Mouse (Mus musculus) myocyte (in vitro differentiated cells): ENCODE measurements at regions not wholly inside any gene's neighbourhood (a gene's known extent, or its start where the extent isn't known, plus 50 kb on each side); places are given as distances from the start of the nearest gene placed in this dataset.

ENCODE experiments used
- CEBPB ChIP-seq: IDR thresholded peaks from 2 replicates; pipeline ENCODE4 v1.6.1; 2011; ENCODE audit warnings: mild to moderate bottlenecking, moderate library complexity; ENCODE audit not compliant: poor library complexity, insufficient read depth, severe bottlenecking
- E2F4 ChIP-seq: IDR thresholded peaks from one replicate; pipeline ENCODE4 v1.6.1; 2011; ENCODE audit warnings: mild to moderate bottlenecking, control low read depth, moderate library complexity; ENCODE audit not compliant: insufficient read depth
- MAX ChIP-seq: IDR thresholded peaks from one replicate; pipeline ENCODE4 v1.6.1; 2011; ENCODE audit warnings: low read depth, mild to moderate bottlenecking, control low read depth
- MYOD1 ChIP-seq, 3 experiments: IDR thresholded peaks; one replicate each; pipeline ENCODE4 v1.6.1; 2011; ENCODE audit warnings: control low read depth in 2 of 3, low read depth in 2 of 3, mild to moderate bottlenecking in 2 of 3, moderate library complexity in 1 of 3; ENCODE audit not compliant: insufficient read length in 2 of 3, control insufficient read depth in 1 of 3
- MYOG ChIP-seq, 3 experiments: IDR thresholded peaks; one replicate each; pipeline ENCODE4 v1.6.1; 2011; ENCODE audit warnings: control low read depth in 2 of 3, low read depth in 2 of 3, mild to moderate bottlenecking in 2 of 3; ENCODE audit not compliant: insufficient read length in 2 of 3, control insufficient read depth in 1 of 3, insufficient read depth in 1 of 3
- POLR2A ChIP-seq: IDR thresholded peaks from one replicate; pipeline ENCODE4 v1.6.1; 2011; ENCODE audit warnings: low read depth, mild to moderate bottlenecking, control low read depth, moderate library complexity; ENCODE audit not compliant: insufficient read length
- POLR2AphosphoS2 ChIP-seq: IDR thresholded peaks from one replicate; pipeline ENCODE4 v1.6.1; 2011; ENCODE audit warnings: low read depth, control low read depth; ENCODE audit not compliant: insufficient read length
- REST ChIP-seq: IDR thresholded peaks from one replicate; pipeline ENCODE4 v1.6.1; 2011; ENCODE audit warnings: mild to moderate bottlenecking, control low read depth, moderate library complexity; ENCODE audit not compliant: insufficient read depth, insufficient read length
- SRF ChIP-seq: IDR thresholded peaks from one replicate; pipeline ENCODE4 v1.6.1; 2011; ENCODE audit warnings: low read depth; ENCODE audit not compliant: control insufficient read depth, insufficient read length
- TCF12 ChIP-seq: IDR thresholded peaks from one replicate; pipeline ENCODE4 v1.6.1; 2011; ENCODE audit warnings: mild to moderate bottlenecking, control low read depth; ENCODE audit not compliant: poor library complexity, insufficient read depth, severe bottlenecking
- TCF3 ChIP-seq: IDR thresholded peaks from one replicate; pipeline ENCODE4 v1.6.1; 2011; ENCODE audit warnings: low read depth, control low read depth; ENCODE audit not compliant: insufficient read length
- USF1 ChIP-seq: IDR thresholded peaks from one replicate; pipeline ENCODE4 v1.6.1; 2011; ENCODE audit warnings: low read depth, mild to moderate bottlenecking, control low read depth, moderate library complexity

- TF ChIP-seq CEBPB (no peak), POLR2AphosphoS2 (no peak), POLR2A (no peak), TCF12 (no peak), USF1 (no peak), MAX (no peak), TCF3 (no peak), MYOD1 (IDR thresholded peaks at IDR 0.05; ENCODE audit: control insufficient read depth in 1 of 3, insufficient read length in 2 of 3, low read depth in 2 of 3) (no peak), E2F4 (no peak), MYOG (IDR thresholded peaks at IDR 0.05; ENCODE audit: control insufficient read depth in 1 of 3, insufficient read depth in 1 of 3, insufficient read length in 2 of 3, low read depth in 2 of 3) (no peak), REST (no peak), SRF (no peak)
Measured at GRCm38 (mm10) chr10:60888541-60888940, 57.2 kb upstream of the Unc5b start.
